Mouse (Mus musculus) embryonic facial prominence, embryonic 14.5 days (tissue): ENCODE results near the gene Ccdc185. TPM values are rescaled to one million over a fixed set of nuclear protein-coding genes. Genes with fewer than 3 reads are reported as not detected.
A peak's percentile ranks its signal among the peaks of the same experiment; 100 is the strongest.

ENCODE experiments used
- ATAC-seq: fragments of 200-750 bp; cut with Nextera tagmentation; 2 replicates; pipeline ENCODE4 v1.8.0; 2017; ENCODE audit warnings: low read depth, moderate number of reproducible peaks, moderate TSS enrichment
- DNase-seq: peaks from one replicate; pipeline ENCODE4 v3.0.0-alpha.2; 2015; ENCODE audit warnings: low spot score
- H3K27ac ChIP-seq: fragments of 300-500 bp; sonication (generic); replicated peaks from 2 replicates; pipeline ENCODE4 v1.5.1; 2014; ENCODE audit warnings: low read depth, mild to moderate bottlenecking, low read length, moderate library complexity
- H3K27me3 ChIP-seq: fragments of 300-500 bp; sonication (generic); replicated peaks from 2 replicates; pipeline ENCODE4 v1.6.1; 2014; ENCODE audit warnings: low read length; ENCODE audit not compliant: control insufficient read depth, insufficient read depth
- H3K36me3 ChIP-seq: fragments of 300-500 bp; sonication (generic); 2 replicates; pipeline ENCODE4 v1.6.1; 2014; ENCODE audit warnings: low read length, mixed read lengths; ENCODE audit not compliant: control insufficient read depth, insufficient read depth
- H3K4me1 ChIP-seq: fragments of 300-500 bp; sonication (generic); 2 replicates; pipeline ENCODE4 v1.6.1; 2014; ENCODE audit warnings: antibody characterized with exemption, low read length; ENCODE audit not compliant: control insufficient read depth, insufficient read depth
- H3K4me2 ChIP-seq: fragments of 300-500 bp; sonication (generic); 2 replicates; pipeline ENCODE4 v1.6.1; 2014; ENCODE audit warnings: low read depth, mild to moderate bottlenecking, low read length, moderate library complexity, mixed read lengths
- H3K4me3 ChIP-seq: fragments of 300-500 bp; sonication (generic); 2 replicates; pipeline ENCODE4 v1.5.1; 2014; ENCODE audit warnings: low read depth, mild to moderate bottlenecking, low read length
- H3K9ac ChIP-seq: fragments of 300-500 bp; sonication (generic); 2 replicates; pipeline ENCODE4 v1.6.1; 2014; ENCODE audit warnings: low read depth, mild to moderate bottlenecking, low read length, moderate library complexity, mixed read lengths
- H3K9me3 ChIP-seq: fragments of 300-500 bp; sonication (generic); 2 replicates; pipeline ENCODE4 v1.6.1; 2016; ENCODE audit warnings: low read length; ENCODE audit not compliant: control insufficient read depth
- WGBS: fragments of 180-500 bp; shearing (Covaris S2); extraction: QIAGEN DNeasy Blood & Tissue Kit; methylation state at CpG from one replicate; pipeline ENCODE4 v1.1.7; 2014; 5-methylcytosine and 5-hydroxymethylcytosine counted together
- polyA plus RNA-seq: library from polyadenylated mRNA; unstranded; fragments of >200 nt; fragmentation: Nextera tagmentation; extraction: Ambion mirVana; gene quantifications from 2 replicates; pipeline ENCODE4 v1.2.1, GENCODE M21; 2014

The Ccdc185 gene
- polyA plus RNA-seq, 1 experiment from 2014 or later = not detected

DNA sequence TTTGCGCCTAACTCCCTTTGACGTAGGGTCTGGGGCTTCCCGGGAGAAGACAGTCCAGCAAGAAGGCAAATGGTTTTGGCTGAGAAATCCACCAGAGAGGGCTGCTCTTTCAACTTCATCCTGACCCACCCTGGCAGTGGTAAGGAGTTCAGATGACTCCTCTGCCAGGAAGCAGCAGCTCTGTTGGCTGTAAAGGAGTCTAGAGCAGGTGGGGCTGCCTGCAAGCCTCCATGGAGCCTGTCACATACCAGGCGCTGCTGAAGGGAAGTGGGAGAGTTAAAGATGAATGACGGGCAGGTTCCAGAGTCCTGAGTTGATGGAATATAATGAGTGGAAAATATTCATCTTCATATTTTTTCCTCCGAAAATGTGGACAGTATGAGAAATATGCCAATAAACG, 34.8 kb upstream of the Ccdc185 start:
- Histone ChIP-seq H3K36me3 (no peaks in the 10 kb centered on the region), H3K4me1 (peaks cover 16% of the 10 kb centered on the region), H3K4me3 (no peak overlapping the region), H3K4me2 (no peak overlapping the region), H3K9ac (no peak overlapping the region), H3K27ac (no peak overlapping the region), H3K9me3 (no peaks in the 10 kb centered on the region), H3K27me3 (no peaks in the 10 kb centered on the region)
- ATAC-seq (no peak), DNase-seq (no peak)
- WGBS = 89% methylated on average over 7 of the region's 7 CpGs

GRCm38 (mm10) chr1:182779024-182779520, 30.1 kb upstream of the Ccdc185 start:
- Histone ChIP-seq H3K27me3 (no peaks in the 10 kb centered on the region), H3K4me1 (no peaks in the 10 kb centered on the region; the same call in 1 of the 2 replicates), H3K36me3 (no peaks in the 10 kb centered on the region), H3K4me3 (no peak overlapping the region), H3K27ac (no peak overlapping the region), H3K4me2 (no peak overlapping the region), H3K9me3 (no peaks in the 10 kb centered on the region), H3K9ac (no peak overlapping the region)
- DNase-seq = no peak
- WGBS = 80% methylated on average over 6 of the region's 6 CpGs
- no peak for ATAC-seq

DNA sequence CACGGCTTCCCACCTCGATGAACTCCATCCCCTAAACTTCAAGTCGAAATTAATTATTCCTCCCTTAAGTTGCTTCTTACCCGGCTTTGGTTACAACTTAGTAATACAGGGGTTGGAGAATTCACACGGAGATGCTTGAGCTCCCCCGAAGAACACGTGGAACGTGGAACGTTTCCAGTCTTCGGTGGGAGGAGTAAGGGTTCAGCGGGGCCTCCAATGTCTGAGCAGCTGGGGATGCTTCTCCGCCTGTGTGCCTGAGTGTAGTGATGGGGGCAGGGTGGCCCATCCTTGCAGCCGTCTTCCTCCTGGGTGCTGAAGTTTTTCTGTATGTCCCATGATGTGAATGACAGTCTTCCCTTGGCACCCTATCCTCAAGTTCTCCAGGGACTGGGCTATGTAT, 29.2 kb upstream of the Ccdc185 start:
- Histone ChIP-seq H3K4me3 (no peak overlapping the region), H3K27me3 (no peaks in the 10 kb centered on the region), H3K4me2 (no peak overlapping the region), H3K9me3 (no peaks in the 10 kb centered on the region), H3K36me3 (no peaks in the 10 kb centered on the region), H3K4me1 (no peaks in the 10 kb centered on the region), H3K9ac (no peak overlapping the region), H3K27ac (no peak overlapping the region)
- DNase-seq = no peak
- ATAC-seq = no peak
- 75% methylated on average over 13 of the region's 13 CpGs for WGBS

DNA sequence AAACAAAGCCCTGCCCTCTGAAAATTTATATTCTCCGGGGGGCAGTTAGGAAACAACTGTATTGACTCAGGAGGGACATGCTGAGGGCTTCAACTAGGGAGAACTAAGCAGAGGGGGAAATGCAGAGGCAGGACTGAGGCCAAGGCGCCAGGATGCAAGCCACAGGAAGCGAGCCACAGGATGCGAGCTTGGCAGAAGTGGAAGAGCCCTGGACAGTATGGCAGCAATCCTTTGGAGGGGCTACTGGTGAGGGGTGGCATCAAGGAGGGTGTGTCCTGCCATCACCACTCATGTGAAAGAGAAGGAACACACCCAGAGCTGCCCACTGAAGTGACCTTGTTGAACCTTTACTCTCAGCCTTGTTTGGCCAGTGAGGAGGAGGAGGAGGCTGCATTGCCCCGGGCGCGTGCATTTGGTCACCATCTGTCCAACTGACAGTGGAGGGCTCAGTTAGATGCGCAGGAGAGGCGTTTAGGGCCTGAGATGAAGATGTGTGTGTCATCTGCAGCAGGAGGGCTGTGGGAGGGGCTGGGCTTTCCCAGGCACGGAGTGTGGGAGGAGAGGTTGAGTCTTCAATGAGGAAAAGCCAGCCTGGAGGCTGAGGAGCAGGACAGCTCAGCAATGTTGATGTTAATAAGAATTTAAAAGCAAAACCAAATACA, 27.9 kb upstream of the Ccdc185 start:
- Histone ChIP-seq H3K4me2 (no peak overlapping the region), H3K9me3 (no peaks in the 10 kb centered on the region), H3K4me1 (no peaks in the 10 kb centered on the region), H3K4me3 (no peak overlapping the region), H3K36me3 (no peaks in the 10 kb centered on the region), H3K27me3 (no peaks in the 10 kb centered on the region), H3K27ac (no peak overlapping the region), H3K9ac (no peak overlapping the region)
- WGBS = 44% methylated on average over 10 of the region's 10 CpGs
- no peak for ATAC-seq
- DNase-seq = peak; percentile 10

DNA sequence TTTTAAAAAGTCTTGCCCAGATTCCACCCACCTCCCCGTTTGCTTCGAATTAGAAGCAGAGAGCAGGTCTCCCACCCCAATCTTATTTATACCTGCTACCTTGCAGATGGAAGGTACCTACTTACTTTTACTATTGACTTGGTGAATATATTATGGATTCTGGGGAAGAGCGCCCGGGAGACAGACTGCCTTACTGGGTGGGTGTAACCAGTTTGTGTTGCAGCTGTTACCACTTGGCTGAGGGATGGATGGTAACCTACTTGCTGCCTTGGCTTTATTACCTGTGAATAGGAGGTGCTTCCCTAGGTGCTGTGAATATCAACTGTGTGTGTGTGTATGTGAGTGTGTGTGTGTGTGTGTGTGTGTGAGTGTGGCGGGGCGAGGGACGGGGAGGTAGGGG, 26.6 kb upstream of the Ccdc185 start:
- Histone ChIP-seq H3K9ac (no peak overlapping the region), H3K9me3 (no peaks in the 10 kb centered on the region), H3K36me3 (no peaks in the 10 kb centered on the region), H3K27me3 (no peaks in the 10 kb centered on the region), H3K4me1 (no peaks in the 10 kb centered on the region), H3K4me2 (no peak overlapping the region), H3K4me3 (no peak overlapping the region), H3K27ac (no peak overlapping the region)
- WGBS = 86% methylated on average over 7 of the region's 7 CpGs
- no peak for ATAC-seq
- no peak for DNase-seq

DNA sequence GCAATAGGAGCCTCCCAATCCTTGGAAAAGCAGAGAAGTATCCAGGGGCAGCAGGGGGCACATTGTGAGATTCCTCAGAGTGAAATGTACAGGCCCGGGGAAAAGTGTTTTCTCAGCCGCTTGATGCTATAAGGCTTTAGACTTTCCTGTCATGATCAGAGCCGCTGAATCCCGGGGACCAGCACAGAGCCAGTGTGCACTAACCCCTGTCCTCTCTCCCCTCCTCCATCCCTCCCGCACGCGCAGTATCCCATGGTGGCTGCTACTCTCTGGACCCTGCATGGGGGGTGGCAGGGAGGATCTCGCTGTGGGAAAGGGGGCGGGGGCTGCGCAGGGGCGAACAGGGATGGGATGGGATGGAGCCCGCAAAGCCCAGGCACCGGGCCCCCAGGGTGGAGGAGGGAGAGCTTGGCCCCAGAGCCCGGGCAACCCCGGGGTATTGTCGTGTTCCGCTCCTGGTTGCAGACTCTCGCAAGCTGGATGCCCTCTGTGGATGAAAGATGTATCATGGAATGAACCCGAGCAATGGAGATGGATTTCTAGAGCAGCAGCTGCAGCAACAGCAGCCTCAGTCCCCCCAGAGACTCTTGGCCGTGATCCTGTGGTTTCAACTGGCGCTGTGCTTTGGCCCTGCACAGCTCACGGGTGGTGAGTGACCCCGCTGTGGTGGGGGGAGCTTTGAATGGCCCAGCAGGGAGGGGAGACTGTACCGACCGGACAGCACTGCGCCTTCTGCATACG, 15.7 kb upstream of the Ccdc185 start:
- H3K4me1 ChIP-seq = 0 out of 2 replicates have a peak, but pooled peaks cover 3% of the 10 kb centered on the region
- 3% methylated on average over 26 of the region's 27 CpGs for WGBS
- H3K4me2 ChIP-seq = peak overlapping the region; percentile 89
- peak overlapping the region; percentile 67 for H3K4me3 ChIP-seq
- 0 out of 2 replicates have a peak, but pooled peaks cover 4% of the 10 kb centered on the region for H3K9me3 ChIP-seq
- H3K27me3 ChIP-seq = peaks cover 15% of the 10 kb centered on the region
- DNase-seq (peak; percentile 58), ATAC-seq (peak; percentile 64)
- H3K9ac ChIP-seq = peak overlapping the region; percentile 64
- no peaks in the 10 kb centered on the region for H3K36me3 ChIP-seq
- H3K27ac ChIP-seq = peak overlapping the region; percentile 28; the same call in 1 of the 2 replicates

DNA sequence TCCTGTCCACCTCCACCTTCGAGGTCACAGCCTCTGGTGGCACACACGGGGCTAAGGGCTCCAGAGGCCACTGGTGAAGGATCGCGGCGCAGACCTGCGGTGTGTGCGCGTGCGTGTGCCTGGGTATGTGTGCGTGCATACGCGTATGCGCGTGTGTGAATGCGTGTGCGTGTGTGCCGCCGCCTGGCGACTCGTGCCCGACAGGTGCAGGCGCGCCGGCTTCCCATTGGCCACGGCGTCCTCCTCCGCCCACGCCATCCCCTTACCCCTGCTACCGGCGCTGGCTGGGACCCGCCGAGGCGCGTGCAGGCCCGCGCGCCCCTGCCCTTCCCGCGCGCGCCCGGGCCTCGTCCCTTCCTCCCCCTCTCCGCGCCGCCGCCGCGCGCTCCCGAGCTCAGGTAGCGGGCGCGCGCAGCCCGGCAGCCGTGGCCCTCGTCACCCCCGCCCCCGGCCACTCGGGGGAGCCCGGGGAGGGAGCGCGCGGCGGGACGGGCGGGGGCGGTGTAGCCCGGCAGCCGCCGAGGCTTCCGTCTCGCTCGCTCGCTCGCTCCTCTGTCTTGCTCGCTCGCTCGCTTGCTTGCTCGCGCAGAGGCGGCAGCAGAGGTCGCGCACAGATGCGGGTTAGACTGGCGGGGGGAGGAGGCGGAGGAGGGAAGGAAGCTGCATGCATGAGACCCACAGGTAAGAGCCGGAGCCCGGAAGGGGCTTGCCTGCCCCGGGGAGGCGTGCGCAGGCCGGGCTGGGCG, 14.9 kb upstream of the Ccdc185 start, which contains the start of gene Susd4:
Gene Susd4 (plus strand): TSS at position 145 of the 746 bp plus-strand sequence.
- ATAC-seq (peak; percentile 91), DNase-seq (peak; percentile 83)
- peak within 1 kb of the TSS; percentile 89 for H3K4me2 ChIP-seq
- H3K27ac ChIP-seq = peak within 1 kb of the TSS; percentile 28; the same call in 1 of the 2 replicates
- H3K4me3 ChIP-seq = peak within 1 kb of the TSS; percentile 67
- no peaks in the 10 kb centered on the region for H3K36me3 ChIP-seq
- no peaks in the 10 kb centered on the region for H3K9me3 ChIP-seq
- peak within 1 kb of the TSS; percentile 64 for H3K9ac ChIP-seq
- under 1% methylated on average over 32 of the region's 95 CpGs for WGBS
- peaks cover 15% of the 10 kb centered on the region for H3K27me3 ChIP-seq
- H3K4me1 ChIP-seq = 0 out of 2 replicates have a peak, but pooled peaks cover 3% of the 10 kb centered on the region

DNA sequence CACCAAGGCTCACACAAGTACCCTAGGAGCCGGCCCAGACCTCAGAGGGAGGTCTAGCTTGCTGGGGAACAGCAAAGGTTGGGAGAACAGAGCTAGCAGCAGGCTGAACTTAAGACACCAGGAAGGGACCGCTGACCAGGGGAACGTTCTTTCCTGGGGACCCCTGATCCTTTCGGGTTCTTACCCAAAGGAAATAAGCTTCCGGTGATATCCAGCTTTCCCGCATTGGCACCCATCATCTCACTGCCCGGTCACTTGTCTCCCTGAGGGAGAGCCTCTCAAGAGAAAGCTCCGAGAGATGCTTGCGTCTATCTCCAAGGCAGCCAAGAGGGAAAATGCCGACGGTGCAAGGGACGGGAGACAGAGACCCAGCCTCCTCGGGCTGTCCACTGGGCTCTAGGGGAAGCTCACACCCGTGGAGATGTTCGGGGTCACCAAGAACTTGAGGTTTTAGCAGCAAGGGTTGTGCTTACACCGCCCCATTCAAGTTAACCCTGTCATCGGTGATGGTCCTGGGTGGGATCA, 14.3 kb upstream of the Ccdc185 start:
- Histone ChIP-seq H3K4me3 (peak overlapping the region; percentile 67), H3K9ac (no peak overlapping the region), H3K9me3 (no peaks in the 10 kb centered on the region), H3K27ac (no peak overlapping the region), H3K36me3 (no peaks in the 10 kb centered on the region), H3K4me1 (0 out of 2 replicates have a peak, but pooled peaks cover 3% of the 10 kb centered on the region), H3K4me2 (peak overlapping the region; percentile 89), H3K27me3 (peaks cover 15% of the 10 kb centered on the region)
- WGBS = 10% methylated on average over 15 of the region's 17 CpGs
- ATAC-seq (no peak), DNase-seq (no peak)
